Mouse (Mus musculus) heart, postnatal 36 days (tissue): ENCODE measurements at regions not wholly inside any gene's neighbourhood (a gene's known extent, or its start where the extent isn't known, plus 50 kb on each side); places are given as distances from the start of the nearest gene placed in this dataset.

Experiments used
- DNase-seq, 2 experiments: peaks; one replicate each; pipeline ENCODE4 v3.0.0; 2021 to 2022
- intact Hi-C: fragments of 180-260 bp; cut with DNase I; formaldehyde crosslinking; loops from one replicate; pipeline ENCODE4 v1.15.1; 2025

- intact Hi-C loops = no loop called here
- no peak for DNase-seq
Observed at GRCm38 (mm10) chr19:44626261-44626660, 63.6 kb downstream of the Hif1an start.

GRCm38 (mm10) chr19:44629705-44630104, 67.1 kb downstream of the Hif1an start:
- DNase-seq = no peak
- intact Hi-C loops = no loop called here

GRCm38 (mm10) chr19:44631356-44632007, 68.8 kb downstream of the Hif1an start:
- intact Hi-C loops = no loop called here
- DNase-seq = no peak

DNA sequence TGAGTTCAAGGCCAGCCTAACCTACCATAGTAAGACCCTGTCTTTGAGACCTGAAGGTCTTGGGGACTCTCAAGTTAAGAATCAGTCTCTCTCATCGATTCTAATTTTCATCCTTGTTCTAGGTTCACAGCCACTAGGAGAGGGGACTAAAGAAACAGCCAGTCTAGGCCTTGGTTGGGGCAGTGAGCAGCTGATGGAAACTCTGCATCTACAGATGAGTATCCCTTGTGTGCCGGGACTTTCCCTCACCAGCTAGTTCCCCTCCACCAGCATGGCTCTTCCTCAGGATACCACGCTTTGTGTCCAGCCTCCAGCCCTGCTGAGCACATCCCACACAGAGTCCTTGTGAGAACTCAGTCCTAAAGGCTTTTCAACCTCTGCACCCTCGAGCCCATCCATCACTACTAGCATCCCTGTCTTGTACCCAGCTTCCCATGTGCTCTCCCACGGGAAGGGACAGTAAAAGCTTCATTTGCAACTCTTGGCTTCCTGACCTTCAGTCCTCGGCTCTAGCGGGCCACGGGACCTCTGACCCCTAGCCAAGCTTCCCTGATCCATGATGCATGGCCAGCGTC, 74.6 kb downstream of the Hif1an start:
- intact Hi-C loops = no loop called here
- no peak for DNase-seq

DNA sequence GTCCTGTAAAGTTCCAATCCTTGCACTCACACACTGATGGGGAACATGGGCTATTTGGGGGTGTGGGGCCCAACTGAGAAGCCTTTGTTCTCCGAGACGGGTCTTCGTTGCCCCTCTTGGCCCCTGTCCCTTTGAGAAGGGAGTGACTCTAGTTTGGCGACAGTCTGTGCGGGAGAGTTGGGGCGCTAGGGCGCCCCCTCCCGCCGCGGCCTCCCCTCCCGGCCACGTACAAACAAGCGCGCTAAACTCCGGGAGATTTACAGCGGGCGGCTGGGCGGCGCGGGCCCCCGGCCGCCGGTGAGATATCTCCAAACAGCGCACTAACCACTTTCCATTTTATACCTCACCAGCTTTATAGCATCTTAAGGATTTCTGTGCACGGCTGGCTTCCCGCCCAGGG, 77.4 kb downstream of the Hif1an start:
- DNase-seq = no peak
- intact Hi-C loops = no loop called here

GRCm38 (mm10) chr19:44640551-44640950, 77.9 kb downstream of the Hif1an start:
- intact Hi-C loops = no loop called here
- DNase-seq = no peak

DNA sequence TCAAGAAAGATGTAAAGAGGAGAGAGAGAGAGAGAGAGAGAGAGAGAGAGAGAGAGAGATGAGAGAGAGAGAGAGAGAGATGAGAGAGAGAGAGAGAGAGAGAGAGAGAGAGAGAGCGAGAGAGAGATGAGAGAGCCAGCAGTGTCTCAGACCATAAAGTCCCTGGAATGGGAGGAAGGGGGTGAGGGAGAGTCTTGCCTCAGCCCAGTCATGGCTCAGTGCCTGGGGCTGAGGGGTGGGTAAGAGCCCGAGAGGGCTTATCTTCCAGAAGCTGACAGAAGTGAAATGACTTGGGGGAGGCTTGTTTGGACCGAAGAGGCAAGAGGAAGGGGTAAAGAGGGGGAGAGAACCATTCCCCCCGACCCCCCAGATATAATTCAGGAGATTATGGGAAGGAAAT, 79.6 kb downstream of the Hif1an start:
- intact Hi-C loops = no loop called here
- no peak for DNase-seq

- intact Hi-C loops = no loop called here
- DNase-seq = no peak
Observed at GRCm38 (mm10) chr19:44644376-44644775, 81.7 kb downstream of the Hif1an start.

DNA sequence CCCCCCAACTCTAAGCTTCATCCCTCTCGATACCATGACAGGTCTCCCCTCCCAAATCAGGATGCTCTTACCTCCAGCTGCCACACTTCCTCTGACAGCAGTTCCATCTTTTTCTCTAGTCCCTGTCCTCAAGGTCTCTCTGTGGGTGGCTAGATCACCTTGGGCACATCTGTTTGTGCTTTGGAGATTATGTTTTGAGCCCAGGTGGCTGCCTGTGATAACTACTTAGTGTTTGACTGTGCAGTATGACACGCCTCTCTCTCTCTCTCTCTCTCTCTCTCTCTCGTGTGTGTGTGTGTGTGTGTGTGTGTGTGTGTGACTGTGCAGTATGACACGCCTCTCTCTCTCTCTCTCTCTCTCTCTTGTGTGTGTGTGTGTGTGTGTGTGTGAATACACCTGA, 82.3 kb downstream of the Hif1an start:
- DNase-seq = no peak
- intact Hi-C loops = no loop called here

GRCm38 (mm10) chr19:44646548-44646947, 83.9 kb downstream of the Hif1an start:
- intact Hi-C loops = no loop called here
- DNase-seq = no peak

GRCm38 (mm10) chr19:44649206-44649605, 86.6 kb downstream of the Hif1an start:
- intact Hi-C loops = no loop called here
- DNase-seq = no peak

- no peak for DNase-seq
- intact Hi-C loops = no loop called here
Observed at GRCm38 (mm10) chr19:44650841-44651240, 88.2 kb downstream of the Hif1an start.

- peak in 1 of 2 experiments; percentile 3 for DNase-seq
- intact Hi-C loops = no loop called here
Observed at GRCm38 (mm10) chr19:44651605-44652004, 89.0 kb downstream of the Hif1an start.

DNA sequence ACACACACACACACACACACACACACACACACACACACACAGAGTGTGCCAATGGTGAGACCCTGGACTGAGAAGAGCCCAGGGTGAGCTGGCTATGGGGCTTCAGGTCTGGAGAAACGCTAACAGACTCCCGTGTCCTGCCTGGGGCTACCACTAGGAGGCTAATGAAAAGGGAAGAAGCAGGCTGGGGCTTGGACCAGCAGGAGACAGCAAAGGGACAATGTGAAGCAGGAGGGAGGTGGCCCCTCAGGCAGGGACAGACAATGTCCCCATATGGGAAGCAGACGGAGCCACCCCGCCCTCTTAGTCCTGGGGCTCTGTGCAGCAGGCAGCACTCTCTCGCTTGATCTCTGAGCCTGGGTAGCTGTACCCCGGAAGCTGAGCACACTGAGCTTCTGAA, 93.1 kb downstream of the Hif1an start:
- peak; percentile 19 to 28 for DNase-seq
- intact Hi-C loops = loop anchor here (1.0 to 5.0 kb wide), 2 partner anchors 97 to 232 kb away; no protein-coding TSS in a partner anchor

GRCm38 (mm10) chr19:44659316-44659715, 96.5 kb upstream of the Pax2 start:
- DNase-seq = no peak
- intact Hi-C loops = loop anchor here (5.0 kb wide), 1 partner anchor 93 kb away; no protein-coding TSS in a partner anchor

- intact Hi-C loops = no loop called here
- DNase-seq = no peak
Observed at GRCm38 (mm10) chr19:44669535-44669958, 86.3 kb upstream of the Pax2 start.

DNA sequence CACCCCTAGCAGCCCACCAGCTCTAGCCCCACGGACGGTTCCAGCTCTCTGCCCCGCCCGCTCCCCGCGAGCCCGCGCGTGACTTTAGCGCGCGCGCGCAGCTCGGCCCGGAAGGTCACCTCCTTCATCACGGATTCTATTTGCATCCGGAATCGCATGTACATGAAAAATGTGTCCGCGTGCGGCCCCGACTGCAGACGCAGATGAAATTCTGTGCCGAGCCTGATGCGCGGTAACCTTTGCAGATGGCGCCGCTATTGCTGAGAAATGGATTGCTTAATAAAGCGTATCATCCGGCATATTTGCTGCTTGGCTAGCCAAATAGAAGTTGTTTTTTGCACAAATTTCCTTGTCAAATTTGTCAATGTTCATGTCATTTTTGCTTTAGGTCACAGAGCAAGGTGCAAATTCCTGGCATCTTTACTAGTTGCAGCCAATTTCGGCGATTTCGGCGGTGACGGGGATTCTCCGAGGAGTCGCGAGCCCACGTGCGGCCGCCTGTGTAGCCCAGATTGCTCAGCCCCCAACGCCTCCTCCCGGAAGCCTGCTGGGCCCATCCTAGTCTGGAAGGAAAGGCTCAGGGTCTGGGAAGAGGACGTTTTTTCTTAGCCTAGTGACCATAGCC, 81.1 kb upstream of the Pax2 start:
- DNase-seq = no peak
- intact Hi-C loops = no loop called here

GRCm38 (mm10) chr19:44676555-44677120, 79.2 kb upstream of the Pax2 start:
- intact Hi-C loops = no loop called here
- DNase-seq = no peak

DNA sequence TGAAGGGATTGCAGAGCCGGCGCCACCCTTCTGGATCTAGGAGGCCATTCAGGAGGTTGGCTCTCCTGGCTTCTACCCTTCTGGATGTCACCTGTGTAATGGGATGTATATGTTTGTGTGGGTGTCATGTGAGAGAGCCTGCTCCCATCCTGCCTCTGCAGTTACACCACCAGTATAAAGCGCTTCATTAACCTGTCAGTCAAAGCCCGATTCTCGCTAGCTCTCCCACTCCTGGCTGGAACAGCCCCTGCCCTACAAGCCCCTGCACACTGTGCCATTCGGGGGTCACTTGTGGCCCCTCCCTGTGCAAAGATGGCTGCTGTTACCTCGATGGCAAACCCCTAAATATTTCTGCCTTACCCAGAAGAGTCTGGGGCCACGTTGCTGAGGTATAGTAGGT, 78.5 kb upstream of the Pax2 start:
- intact Hi-C loops = no loop called here
- no peak for DNase-seq

- no peak for DNase-seq
- intact Hi-C loops = no loop called here
Observed at GRCm38 (mm10) chr19:44678686-44679085, 77.2 kb upstream of the Pax2 start.

DNA sequence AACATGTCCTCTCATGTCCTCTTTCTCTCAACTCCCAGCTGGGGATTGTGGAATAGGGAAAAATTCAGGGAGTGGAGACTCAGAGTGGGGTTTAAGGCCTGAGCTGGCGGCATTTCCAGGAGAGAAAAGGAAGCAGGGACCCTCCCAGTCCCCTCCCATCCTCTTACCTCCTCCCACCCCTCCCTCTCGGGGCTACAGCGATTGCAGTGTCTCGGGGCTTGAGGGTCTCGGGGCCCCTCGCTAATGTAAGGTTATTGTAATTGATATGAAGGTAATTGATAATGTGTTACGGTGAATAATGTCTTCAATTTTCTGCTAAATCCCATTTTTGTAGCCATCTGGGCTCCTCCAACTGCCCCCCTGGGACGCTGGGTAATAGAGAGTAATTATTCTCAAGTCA, 74.2 kb upstream of the Pax2 start:
- DNase-seq = no peak
- intact Hi-C loops = loop anchor here (5.0 kb wide), 1 partner anchor 61 kb away; no protein-coding TSS in a partner anchor

DNA sequence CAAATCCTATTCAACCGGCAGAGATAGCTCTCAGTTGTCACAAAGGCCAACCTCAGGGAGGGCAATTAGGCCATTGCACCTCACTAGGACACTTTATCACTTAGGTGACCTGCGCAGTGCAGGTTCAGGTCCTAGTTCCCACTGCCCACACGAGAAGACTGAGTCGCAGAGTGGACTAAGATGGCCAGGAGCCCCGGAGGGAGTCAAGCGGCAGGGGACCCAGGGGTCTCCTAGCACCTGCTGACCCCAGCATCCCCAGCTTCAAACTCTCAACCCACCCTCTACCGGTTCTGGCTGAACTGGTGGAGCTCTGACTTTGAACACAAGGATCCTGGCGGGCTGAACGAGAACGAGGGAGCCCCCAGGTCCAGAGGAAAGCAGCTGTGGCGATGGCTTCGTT, 72.7 kb upstream of the Pax2 start:
- no peak for DNase-seq
- intact Hi-C loops = loop anchor here (5.0 kb wide), 1 partner anchor 59 kb away; no protein-coding TSS in a partner anchor
